Mouse (Mus musculus) CH12.LX (cell line): Measurements from ENCODE around the gene Sec16a. TPM values are rescaled to one million over a fixed set of nuclear protein-coding genes. Genes with fewer than 3 reads are reported as not detected.
A peak's percentile ranks its signal among the peaks of the same experiment; 100 is the strongest.

Experiments used
- DNase-seq: peaks from one replicate; pipeline ENCODE4 v3.0.0-alpha.2; 2013; ENCODE audit errors: extremely low read depth
- H3K27ac ChIP-seq: 2 replicates; pipeline ENCODE4 v1.5.1; 2012; ENCODE audit warnings: low read depth, mild to moderate bottlenecking, control low read depth, moderate library complexity; ENCODE audit not compliant: insufficient read depth
- H3K27me3 ChIP-seq: replicated peaks from 2 replicates; pipeline ENCODE3; 2012; ENCODE audit warnings: inconsistent platforms
- H3K36me3 ChIP-seq, 2 experiments: replicated peaks in 1 of 2; 2 replicates each; pipeline versions ENCODE3 to v1.6.1; 2012; ENCODE audit warnings: inconsistent platforms in 1 of 2, low read length in 1 of 2, mild to moderate bottlenecking in 1 of 2, mixed read lengths in 1 of 2, moderate library complexity in 1 of 2; ENCODE audit not compliant: control insufficient read depth in 1 of 2, insufficient read depth in 1 of 2
- H3K4me1 ChIP-seq, 2 experiments: 2 replicates each; pipeline ENCODE4 v1.6.1; 2012; ENCODE audit warnings: inconsistent platforms in 1 of 2, moderate library complexity in 1 of 2; ENCODE audit not compliant: insufficient read depth in 2 of 2, control insufficient read depth in 1 of 2
- H3K4me2 ChIP-seq: 2 replicates; pipeline ENCODE4 v1.6.1; 2012; ENCODE audit warnings: low read depth, mild to moderate bottlenecking, control low read depth; ENCODE audit not compliant: poor library complexity, insufficient read depth, severe bottlenecking
- H3K4me3 ChIP-seq, 3 experiments: fragments of 150-350 bp in 1 of 3; sonication (generic) in 1 of 3; replicated peaks in 1 of 3; 2 replicates each; pipeline versions ENCODE3 to v1.5.1; 2011 to 2012; ENCODE audit warnings: low read depth in 2 of 3, low read length in 2 of 3, mild to moderate bottlenecking in 2 of 3, moderate library complexity in 2 of 3, control low read depth in 1 of 3, improper control_type of control experiment in 1 of 3, inconsistent platforms in 1 of 3, mixed read lengths in 1 of 3; ENCODE audit not compliant: poor library complexity in 1 of 3
- H3K79me2 ChIP-seq: replicated peaks from 2 replicates; pipeline ENCODE4 v1.6.1; 2012; ENCODE audit warnings: mild to moderate bottlenecking, moderate library complexity; ENCODE audit not compliant: control insufficient read depth, poor library complexity, insufficient read depth, severe bottlenecking; ENCODE audit errors: extremely low read depth
- H3K9ac ChIP-seq: 2 replicates; pipeline ENCODE4 v1.6.1; 2012; ENCODE audit warnings: low read depth, mild to moderate bottlenecking, control low read depth, moderate library complexity; ENCODE audit not compliant: insufficient read depth
- H3K9me3 ChIP-seq: replicated peaks from 2 replicates; pipeline ENCODE3; 2012; ENCODE audit warnings: low read length, inconsistent platforms, mixed read lengths
- BHLHE40 ChIP-seq: IDR thresholded peaks from 2 replicates; pipeline ENCODE4 v1.6.1; 2011; ENCODE audit warnings: mild to moderate bottlenecking, low read depth, low read length, improper control_type of control experiment
- CHD1 ChIP-seq: IDR thresholded peaks from 2 replicates; pipeline ENCODE4 v1.6.1; 2012; ENCODE audit warnings: low read depth, low read length, improper control_type of control experiment, inconsistent platforms
- CHD2 ChIP-seq: IDR thresholded peaks from 2 replicates; pipeline ENCODE4 v1.6.1; 2011; ENCODE audit warnings: low read length, improper control_type of control experiment
- CTCF ChIP-seq, 2 experiments: IDR thresholded peaks in 1 of 2; conservative IDR thresholded peaks in 1 of 2; 2 replicates each; pipeline ENCODE4 v1.5.1; 2011 to 2012; ENCODE audit warnings: low read depth in 2 of 2, low read length in 2 of 2, improper control_type of control experiment in 1 of 2, inconsistent platforms in 1 of 2, mild to moderate bottlenecking in 1 of 2, moderate library complexity in 1 of 2
- E2F4 ChIP-seq: IDR thresholded peaks from 2 replicates; pipeline ENCODE4 v1.6.1; 2011; ENCODE audit warnings: low read depth, low read length, improper control_type of control experiment; ENCODE audit not compliant: insufficient replicate concordance
- ELF1 ChIP-seq: IDR thresholded peaks from 2 replicates; pipeline ENCODE4 v1.6.1; 2014; ENCODE audit warnings: low read depth, mild to moderate bottlenecking, inconsistent platforms, low read length, improper control_type of control experiment
- EP300 ChIP-seq: IDR thresholded peaks from 2 replicates; pipeline ENCODE4 v1.6.1; 2011; ENCODE audit warnings: low read length, improper control_type of control experiment
- ETS1 ChIP-seq: conservative IDR thresholded peaks from 2 replicates; pipeline ENCODE4 v1.6.1; 2012; ENCODE audit warnings: low read depth, mild to moderate bottlenecking, inconsistent platforms, low read length, improper control_type of control experiment, moderate library complexity
- GABPA ChIP-seq: IDR thresholded peaks from 2 replicates; pipeline ENCODE4 v1.6.1; 2012; ENCODE audit warnings: low read depth, low read length, improper control_type of control experiment, inconsistent platforms; ENCODE audit not compliant: insufficient replicate concordance
- HCFC1 ChIP-seq: IDR thresholded peaks from 2 replicates; pipeline ENCODE4 v1.6.1; 2012; ENCODE audit warnings: low read depth, mild to moderate bottlenecking, inconsistent platforms, low read length, improper control_type of control experiment
- IRF4 ChIP-seq: IDR thresholded peaks from 2 replicates; pipeline ENCODE4 v1.6.1; 2014; ENCODE audit warnings: low read depth, mild to moderate bottlenecking, inconsistent platforms, low read length, improper control_type of control experiment
- JUN ChIP-seq: IDR thresholded peaks from 2 replicates; pipeline ENCODE4 v1.6.1; 2011; ENCODE audit warnings: low read depth, mild to moderate bottlenecking, low read length, improper control_type of control experiment, moderate library complexity; ENCODE audit not compliant: insufficient read depth
- JUND ChIP-seq: conservative IDR thresholded peaks from 2 replicates; pipeline ENCODE4 v1.6.1; 2011; ENCODE audit warnings: low read depth, low read length, improper control_type of control experiment
- KAT2A ChIP-seq: IDR thresholded peaks from 2 replicates; pipeline ENCODE4 v1.6.1; 2012; ENCODE audit warnings: low read length, improper control_type of control experiment, inconsistent platforms; ENCODE audit not compliant: insufficient replicate concordance
- MAFK ChIP-seq: IDR thresholded peaks from 2 replicates; pipeline ENCODE4 v1.6.1; 2011; ENCODE audit warnings: low read length, improper control_type of control experiment; ENCODE audit not compliant: insufficient replicate concordance
- MAX ChIP-seq: IDR thresholded peaks from 2 replicates; pipeline ENCODE4 v1.6.1; 2011; ENCODE audit warnings: low read length, improper control_type of control experiment
- MAZ ChIP-seq: IDR thresholded peaks from 2 replicates; pipeline ENCODE4 v1.6.1; 2012; ENCODE audit warnings: low read depth, mild to moderate bottlenecking, inconsistent platforms, low read length, improper control_type of control experiment, moderate library complexity
- MEF2A ChIP-seq: IDR thresholded peaks from 2 replicates; pipeline ENCODE4 v1.6.1; 2014; ENCODE audit warnings: low read depth, mild to moderate bottlenecking, inconsistent platforms, low read length, improper control_type of control experiment, borderline replicate concordance
- MXI1 ChIP-seq: IDR thresholded peaks from 2 replicates; pipeline ENCODE4 v1.6.1; 2011; ENCODE audit warnings: mild to moderate bottlenecking, low read depth, low read length, improper control_type of control experiment
- MYC ChIP-seq: IDR thresholded peaks from 2 replicates; pipeline ENCODE4 v1.6.1; 2011; ENCODE audit warnings: low read depth, mild to moderate bottlenecking, improper control_type of control experiment, low read length
- NELFE ChIP-seq: IDR thresholded peaks from 2 replicates; pipeline ENCODE4 v1.6.1; 2011; ENCODE audit warnings: low read depth, low read length, improper control_type of control experiment
- NRF1 ChIP-seq: IDR thresholded peaks from 2 replicates; pipeline ENCODE4 v1.6.1; 2014; ENCODE audit warnings: low read depth, mild to moderate bottlenecking, inconsistent platforms, low read length, improper control_type of control experiment, moderate library complexity
- PAX5 ChIP-seq: IDR thresholded peaks from 2 replicates; pipeline ENCODE4 v1.6.1; 2012; ENCODE audit warnings: low read length, inconsistent platforms, mixed read lengths
- POLR2A ChIP-seq: IDR thresholded peaks from 2 replicates; pipeline ENCODE4 v1.6.1; 2011; ENCODE audit warnings: low read depth, mild to moderate bottlenecking, improper control_type of control experiment, low read length
- POLR2AphosphoS2 ChIP-seq: IDR thresholded peaks from 2 replicates; pipeline ENCODE4 v1.6.1; 2011; ENCODE audit warnings: low read depth, low read length, improper control_type of control experiment
- RAD21 ChIP-seq: IDR thresholded peaks from 2 replicates; pipeline ENCODE4 v1.6.1; 2011; ENCODE audit warnings: low read depth, mild to moderate bottlenecking, low read length, improper control_type of control experiment, moderate library complexity
- RCOR1 ChIP-seq: conservative IDR thresholded peaks from 2 replicates; pipeline ENCODE4 v1.6.1; 2012; ENCODE audit warnings: low read depth, mild to moderate bottlenecking, inconsistent platforms, low read length, improper control_type of control experiment
- SIN3A ChIP-seq: IDR thresholded peaks from 2 replicates; pipeline ENCODE4 v1.6.1; 2012; ENCODE audit warnings: low read length, improper control_type of control experiment, inconsistent platforms
- SMC3 ChIP-seq: IDR thresholded peaks from 2 replicates; pipeline ENCODE4 v1.6.1; 2011; ENCODE audit warnings: low read depth, low read length, improper control_type of control experiment
- TBP ChIP-seq: conservative IDR thresholded peaks from 2 replicates; pipeline ENCODE4 v1.6.1; 2011; ENCODE audit warnings: low read depth, low read length, improper control_type of control experiment
- TCF12 ChIP-seq: IDR thresholded peaks from 2 replicates; pipeline ENCODE4 v1.6.1; 2014; ENCODE audit warnings: low read depth, mild to moderate bottlenecking, inconsistent platforms, low read length, improper control_type of control experiment
- UBTF ChIP-seq: IDR thresholded peaks from 2 replicates; pipeline ENCODE4 v1.6.1; 2012; ENCODE audit warnings: low read depth, mild to moderate bottlenecking, inconsistent platforms, low read length, improper control_type of control experiment, moderate library complexity
- USF1 ChIP-seq: IDR thresholded peaks from 2 replicates; pipeline ENCODE4 v1.6.1; 2014; ENCODE audit warnings: low read depth, mild to moderate bottlenecking, inconsistent platforms, low read length, improper control_type of control experiment
- USF2 ChIP-seq: conservative IDR thresholded peaks from 2 replicates; pipeline ENCODE4 v1.6.1; 2011; ENCODE audit warnings: low read depth, low read length, improper control_type of control experiment
- ZC3H11A ChIP-seq: IDR thresholded peaks from 2 replicates; pipeline ENCODE4 v1.6.1; 2012; ENCODE audit warnings: low read depth, mild to moderate bottlenecking, inconsistent platforms, low read length, improper control_type of control experiment
- ZKSCAN1 ChIP-seq: IDR thresholded peaks from 2 replicates; pipeline ENCODE4 v1.6.1; 2012; ENCODE audit warnings: low read depth, inconsistent platforms, low read length, improper control_type of control experiment, borderline replicate concordance
- ZMIZ1 ChIP-seq: IDR thresholded peaks from 2 replicates; pipeline ENCODE4 v1.6.1; 2012; ENCODE audit warnings: low read depth, mild to moderate bottlenecking, inconsistent platforms, low read length, improper control_type of control experiment
- ZNF384 ChIP-seq: IDR thresholded peaks from 2 replicates; pipeline ENCODE4 v1.6.1; 2012; ENCODE audit warnings: low read depth, low read length, improper control_type of control experiment, inconsistent platforms
- dilution Hi-C: fragments of 300-500 bp; cut with MboI; formaldehyde crosslinking; loops from 2 replicates; pipeline ENCODE4 v1.14.3; 2020; ENCODE audit warnings: low sequenced_read_pairs; ENCODE audit not compliant: extremely low pct_unique_long_range_greater_than_20kb, extremely low pct_ligation_motif_present
- in situ Hi-C: fragments of 300-500 bp; cut with MboI; formaldehyde crosslinking; loops from 3 replicates; pipeline ENCODE4 v1.14.3; 2019; ENCODE audit warnings: low sequenced_read_pairs, low pct_ligation_motif_present, low pct_unique_long_range_greater_than_20kb, mixed read lengths
- polyA plus RNA-seq: library from polyadenylated mRNA; unstranded; fragments of >175 nt; gene quantifications from 2 replicates; pipeline ENCODE4 v1.2.1, GENCODE M21; 2012; ENCODE audit warnings: low read depth; ENCODE audit not compliant: insufficient read length
- total RNA-seq, 2 experiments: library from RNA; depleted of rRNA; stranded (reverse); fragments of 300-350 nt in 1 of 2; fragments of >200 nt in 1 of 2; gene quantifications; 2 replicates each; pipeline ENCODE4 v1.2.3; 2012 to 2014

Sec16a gene
- total and polyA plus RNA-seq, 3 experiments = 22.8 to 38.9 (median 31.8) TPM

- peak within 1 kb of the TSS; percentile 13; the same call in 1 of the 2 replicates for H3K27ac ChIP-seq
- peaks cover 67 to 77% of the 10 kb centered on the region in 2 experiments for H3K36me3 ChIP-seq
- peak within 1 kb of the TSS; percentile 89 for H3K9ac ChIP-seq
Measured at GRCm38 (mm10) chr2:26389154-26389690, 55.8 kb downstream of the Sec16a start, which contains the start of the genes Entr1 and Pmpca. TSS of gene Entr1 (minus strand) at chr2:26389316. TSS of gene Pmpca (plus strand) at chr2:26389339.

GRCm38 (mm10) chr2:26388682-26389153 is 56.3 kb downstream of the Sec16a start:
- dilution Hi-C loops (no loop called here), in situ Hi-C loops (no loop called here)
- Histone ChIP-seq H3K4me1 (peaks cover 4 to 26% of the 10 kb centered on the region in 2 experiments), H3K9ac (peak overlapping the region; percentile 89), H3K79me2 (peaks cover 26% of the 10 kb centered on the region), H3K9me3 (no peaks in the 10 kb centered on the region), H3K27me3 (no peaks in the 10 kb centered on the region), H3K36me3 (peaks cover 67 to 77% of the 10 kb centered on the region in 2 experiments), H3K4me2 (peak overlapping the region; percentile 26), H3K27ac (peak overlapping the region; percentile 13; the same call in 1 of the 2 replicates), H3K4me3 (peak overlapping the region; percentile 84 to 94 (median 88))
- DNase-seq = no peak
- TF ChIP-seq TCF12 = no peak
- TF ChIP-seq SIN3A = no peak
- no peak for TF ChIP-seq MEF2A
- TF ChIP-seq USF2 = no peak

More at GRCm38 (mm10) chr2:26389154-26389690, 55.8 kb downstream of the Sec16a start, which contains the start of the genes Entr1 and Pmpca:
- Histone ChIP-seq H3K4me1 (peaks cover 4 to 26% of the 10 kb centered on the region in 2 experiments), H3K79me2 (peaks cover 26% of the 10 kb centered on the region), H3K9me3 (no peaks in the 10 kb centered on the region), H3K4me2 (peak within 1 kb of the TSS; percentile 97), H3K4me3 (peak within 1 kb of the TSS; percentile 84 to 94 (median 88)), H3K27me3 (no peaks in the 10 kb centered on the region)
- dilution Hi-C loops (no loop called here), in situ Hi-C loops (no loop called here)
- peak; percentile 82 for TF ChIP-seq NRF1
- no peak for TF ChIP-seq EP300
- TF ChIP-seq MAX = peak; percentile 64; the same call in 1 of the 2 replicates
- peak; percentile 81; the same call in 1 of the 2 replicates for TF ChIP-seq KAT2A
- no peak for TF ChIP-seq ZKSCAN1
- no peak for TF ChIP-seq RAD21
- TF ChIP-seq TBP = no peak
- TF ChIP-seq ZMIZ1 = peak; percentile 92
- TF ChIP-seq UBTF = no peak
- TF ChIP-seq MAFK = no peak
- no peak for TF ChIP-seq ZNF384
- peak; percentile 74; the same call in 1 of the 2 replicates for TF ChIP-seq MEF2A
- TF ChIP-seq POLR2A = peak; percentile 96
- no peak for TF ChIP-seq BHLHE40
- no peak for TF ChIP-seq USF2
- no peak for TF ChIP-seq MYC
- TF ChIP-seq GABPA = no peak; the same call in 1 of the 2 replicates
- no peak for TF ChIP-seq RCOR1
- TF ChIP-seq E2F4 = no peak
- no peak for TF ChIP-seq JUN
- TF ChIP-seq JUND = no peak
- no peak for TF ChIP-seq ETS1
- no peak for TF ChIP-seq CHD1
- peak; percentile 93 for TF ChIP-seq ELF1
- peak; percentile 89 for TF ChIP-seq TCF12
- TF ChIP-seq IRF4 = 0 out of 2 replicates have a peak, but pooled peaks have one; percentile 16
- peak; percentile 89; the same call in 1 of the 2 replicates for TF ChIP-seq POLR2AphosphoS2
- TF ChIP-seq MXI1 = peak; percentile 89
- no peak for TF ChIP-seq PAX5
- TF ChIP-seq ZC3H11A = no peak
- peak; percentile 91 for TF ChIP-seq SIN3A
- TF ChIP-seq CTCF (conservative IDR thresholded peaks at IDR 0.05 in 1 of 2, IDR thresholded peaks at IDR 0.05 in 1 of 2; ENCODE audit: low read depth in 2 of 2, low read length in 2 of 2) = no peak
- peak; percentile 84 for TF ChIP-seq HCFC1
- 0 out of 2 replicates have a peak, but pooled peaks have one; percentile 53 for TF ChIP-seq MAZ
- no peak for TF ChIP-seq CHD2
- TF ChIP-seq SMC3 = no peak
- peak; percentile 93 for TF ChIP-seq NELFE
- TF ChIP-seq USF1 = no peak
- peak; percentile 70 for DNase-seq
